Mouse (Mus musculus) adrenal gland, postnatal 36 days (tissue): ENCODE results near the gene Hspa2. TPM values are rescaled to one million over a fixed set of nuclear protein-coding genes. Genes with fewer than 3 reads are reported as not detected.
A peak's percentile ranks its signal among the peaks of the same experiment; 100 is the strongest.

Source experiments
- DNase-seq, 2 experiments: peaks; one replicate each; pipeline ENCODE4 v3.0.0; 2021; ENCODE audit warnings: mixed read lengths in 1 of 2
- total RNA-seq, 2 experiments: library from RNA; stranded (reverse); gene quantifications; 2 replicates each; pipeline ENCODE4 v1.2.3; 2021

Gene Hspa2
- total RNA-seq, 2 experiments from 2014 or later, result 18.5 to 21.5 TPM

- no peak for DNase-seq
These were observed 26.9 kb upstream of the Hspa2 start for GRCm38 (mm10) chr12:76377059-76377458.

- DNase-seq, result peak; percentile 57 to 72
These were observed 26.2 kb upstream of the Hspa2 start for GRCm38 (mm10) chr12:76377726-76378125.

- peak in 1 of 2 experiments; percentile 41 for DNase-seq
These were observed 25.4 kb upstream of the Hspa2 start for GRCm38 (mm10) chr12:76378556-76378955.

- no peak for DNase-seq
These were observed 23.8 kb upstream of the Hspa2 start for GRCm38 (mm10) chr12:76380151-76380550.

- no peak for DNase-seq
These were observed 18.6 kb upstream of the Hspa2 start for GRCm38 (mm10) chr12:76385342-76385741.

GRCm38 (mm10) chr12:76388794-76389193, 15.2 kb upstream of the Hspa2 start:
- DNase-seq, result no peak

GRCm38 (mm10) chr12:76391595-76392271, 12.2 kb upstream of the Hspa2 start:
- DNase-seq, result no peak

GRCm38 (mm10) chr12:76392979-76393378, 11.0 kb upstream of the Hspa2 start:
- DNase-seq, result no peak

- DNase-seq, result peak; percentile 21 to 33
These were observed 6.7 kb upstream of the Hspa2 start for GRCm38 (mm10) chr12:76397281-76397680.

- no peak for DNase-seq
These were observed 2.3 kb upstream of the Hspa2 start for GRCm38 (mm10) chr12:76401674-76402073.

GRCm38 (mm10) chr12:76402991-76403885, 738 bp upstream of the Hspa2 start:
- peak; percentile 90 to 95 for DNase-seq

- DNase-seq, result no peak
These were observed 833 bp downstream of the Hspa2 start for GRCm38 (mm10) chr12:76404836-76405182.

GRCm38 (mm10) chr12:76405183-76405970, 1.4 kb downstream of the Hspa2 start:
- DNase-seq, result peak; percentile 20 to 24

GRCm38 (mm10) chr12:76405971-76406370, 2.0 kb downstream of the Hspa2 start:
- DNase-seq, result peak; percentile 3 to 5

- DNase-seq, result no peak
These were observed 3.2 kb downstream of the Hspa2 start for GRCm38 (mm10) chr12:76407184-76407583.

- no peak for DNase-seq
These were observed 5.2 kb downstream of the Hspa2 start for GRCm38 (mm10) chr12:76409166-76409565.

- no peak for DNase-seq
These were observed 11.5 kb downstream of the Hspa2 start for GRCm38 (mm10) chr12:76415383-76416010.

GRCm38 (mm10) chr12:76417433-76417854, 13.5 kb downstream of the Hspa2 start, which contains the start of gene Ppp1r36:
Ppp1r36 (plus strand) TSS chr12:76417538.
- DNase-seq, result peak; percentile 28 to 47

GRCm38 (mm10) chr12:76418346-76418745, 14.4 kb downstream of the Hspa2 start:
- DNase-seq, result no peak

- DNase-seq, result no peak
These were observed 21.3 kb downstream of the Hspa2 start for GRCm38 (mm10) chr12:76425256-76425655.

- peak; percentile 35 to 40 for DNase-seq
These were observed 23.6 kb downstream of the Hspa2 start for GRCm38 (mm10) chr12:76427546-76427945.

- peak; percentile 33 for DNase-seq
These were observed 27.0 kb downstream of the Hspa2 start for GRCm38 (mm10) chr12:76430879-76431406.
